Mouse (Mus musculus): Measurements from ENCODE around the gene Tmod4.
A peak's percentile ranks its signal among the peaks of the same experiment; 100 is the strongest.

Tmod4 gene

GRCm38 (mm10) chr3:95139586-95140288 is 15.5 kb downstream of the Tmod4 start:
- peak in 1 of 2 experiments; percentile 28 for DNase-seq

GRCm38 (mm10) chr3:95140289-95140595 is 16.0 kb downstream of the Tmod4 start:
- DNase-seq: no peak

GRCm38 (mm10) chr3:95140795-95141194 is 16.5 kb downstream of the Tmod4 start:
- DNase-seq: no peak

- peak; percentile 78 to 86 for DNase-seq
These were observed 17.2 kb downstream of the Tmod4 start for GRCm38 (mm10) chr3:95141474-95141873.

- DNase-seq: peak; percentile 65 to 75
These were observed 17.8 kb downstream of the Tmod4 start, which contains the start of gene Tnfaip8l2 for GRCm38 (mm10) chr3:95141952-95142616. Tnfaip8l2 (minus strand) TSS chr3:95142360.

GRCm38 (mm10) chr3:95142617-95143011 is 18.3 kb downstream of the Tmod4 start:
- DNase-seq: peak; percentile 86 to 88

GRCm38 (mm10) chr3:95147924-95148323 is 23.6 kb downstream of the Tmod4 start:
- no peak for DNase-seq

- DNase-seq: peak; percentile 69 to 70
These were observed 29.6 kb downstream of the Tmod4 start for GRCm38 (mm10) chr3:95153874-95154273.

- no peak for DNase-seq
These were observed 35.3 kb downstream of the Tmod4 start for GRCm38 (mm10) chr3:95159511-95159986.

- DNase-seq: peak; percentile 86 to 87
These were observed 36.0 kb downstream of the Tmod4 start, which contains the start of gene Sema6c for GRCm38 (mm10) chr3:95159987-95160963. Sema6c (plus strand) TSS chr3:95160457.

GRCm38 (mm10) chr3:95161041-95161551 is 36.8 kb downstream of the Tmod4 start:
- DNase-seq: peak; percentile 12 to 41

GRCm38 (mm10) chr3:95161618-95162344 is 37.5 kb downstream of the Tmod4 start:
- DNase-seq: no peak

GRCm38 (mm10) chr3:95162345-95162628 is 38.0 kb downstream of the Tmod4 start:
- DNase-seq: no peak

GRCm38 (mm10) chr3:95163419-95164255 is 39.4 kb downstream of the Tmod4 start:
- no peak for DNase-seq

GRCm38 (mm10) chr3:95164256-95164550 is 39.9 kb downstream of the Tmod4 start:
- no peak for DNase-seq

- DNase-seq: no peak
These were observed 40.6 kb downstream of the Tmod4 start for GRCm38 (mm10) chr3:95164840-95165239.

GRCm38 (mm10) chr3:95169996-95170395 is 45.7 kb downstream of the Tmod4 start:
- DNase-seq: no peak

- DNase-seq: no peak
These were observed 46.8 kb downstream of the Tmod4 start for GRCm38 (mm10) chr3:95171105-95171504.

- DNase-seq: peak in 1 of 2 experiments; percentile 20
These were observed 48.4 kb downstream of the Tmod4 start for GRCm38 (mm10) chr3:95172526-95173255.

- DNase-seq: peak; percentile 12 to 19
These were observed 49.1 kb downstream of the Tmod4 start for GRCm38 (mm10) chr3:95173256-95173949.
